Mouse (Mus musculus) heart, postnatal 10 days (tissue): ENCODE data around the gene Ttll11. TPM values are rescaled to one million over a fixed set of nuclear protein-coding genes. Genes with fewer than 3 reads are reported as not detected.

ENCODE experiments used
- DNase-seq, 2 experiments: peaks; one replicate each; pipeline ENCODE4 v3.0.0; 2021
- intact Hi-C: fragments of 180-260 bp; cut with DNase I; formaldehyde crosslinking; loops from one replicate; pipeline ENCODE4 v1.15.1; 2025
- total RNA-seq, 2 experiments: library from RNA; stranded (reverse); gene quantifications; 2 replicates each; pipeline ENCODE4 v1.2.3; 2021

Ttll11 gene
- total RNA-seq, 2 experiments from 2014 or later = 1.8 to 2.5 TPM

DNA sequence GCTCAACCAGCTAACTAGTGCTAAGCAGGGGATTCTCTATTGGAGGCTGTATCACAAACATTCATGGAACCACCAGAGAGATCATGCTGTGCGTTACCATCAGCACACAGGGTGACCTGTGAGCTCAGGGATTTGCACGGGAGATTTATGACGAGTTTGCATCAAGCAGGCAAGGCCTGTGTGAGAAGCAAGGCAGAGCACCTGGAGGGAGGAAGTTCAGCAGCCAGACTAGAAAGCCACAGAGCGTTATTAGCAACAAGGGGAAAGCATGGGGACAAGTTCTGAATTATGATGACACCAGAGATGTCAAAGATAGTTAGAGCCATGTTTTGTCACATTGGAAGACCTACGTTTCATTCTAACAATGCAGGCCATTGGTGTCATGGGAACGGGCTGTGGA lies 72.1 kb downstream of the Ttll11 start:
- no peak for DNase-seq
- intact Hi-C loops = loop anchor here (5.0 kb wide), 1 partner anchor 180 kb away; no protein-coding TSS in a partner anchor

DNA sequence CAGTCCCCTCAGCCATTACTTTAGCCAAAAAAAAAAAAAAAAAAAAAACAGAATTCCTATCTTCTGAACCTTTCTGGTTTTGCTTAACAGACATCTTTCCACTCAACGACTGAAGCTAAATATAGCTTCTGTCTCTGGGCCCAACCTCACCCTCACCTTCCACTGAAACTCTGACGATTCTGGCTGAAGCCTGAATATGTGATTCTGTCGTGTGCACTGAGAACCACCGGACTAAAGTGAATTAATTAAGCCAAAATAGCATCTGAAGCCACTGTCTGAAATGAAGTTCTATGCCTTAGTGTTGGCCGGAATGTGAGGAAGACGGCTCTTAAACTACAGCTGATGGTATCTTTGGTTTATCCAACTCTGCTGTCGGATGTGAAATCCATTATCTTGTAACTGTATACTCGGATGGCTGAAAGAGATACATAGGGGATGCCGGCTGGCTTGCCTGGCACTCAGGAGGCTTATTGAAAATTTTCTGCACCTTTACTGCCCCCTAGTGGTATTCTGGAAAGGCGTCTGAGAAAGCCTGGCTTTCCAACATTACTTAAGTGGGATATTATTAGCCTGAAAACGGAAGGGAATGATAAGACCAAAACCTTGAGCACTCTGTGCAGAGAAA lies 73.4 kb downstream of the Ttll11 start:
- intact Hi-C loops = loop anchor here (1.0 to 5.0 kb wide), 3 partner anchors 179 to 362 kb away; no protein-coding TSS in a partner anchor
- DNase-seq = peak; percentile 84 to 85

DNA sequence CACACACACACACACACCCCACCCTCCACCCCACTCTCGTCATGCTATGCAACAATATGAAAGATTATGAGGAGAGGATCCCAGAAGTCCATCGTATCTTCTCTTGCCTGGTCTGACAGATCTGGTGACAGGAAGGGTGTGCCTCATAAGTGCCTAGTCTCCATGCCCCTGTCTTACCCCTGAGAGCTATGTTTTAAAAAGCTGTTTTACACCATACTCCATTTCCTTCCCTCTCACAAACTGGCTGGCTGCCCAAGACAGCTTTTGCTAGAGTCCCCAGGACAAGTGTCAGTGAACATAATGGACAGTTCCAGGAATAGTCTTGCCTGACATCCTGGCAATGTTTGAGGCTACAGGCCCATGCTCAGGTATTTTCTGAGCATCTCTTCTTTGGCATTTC lies 78.9 kb downstream of the Ttll11 start:
- DNase-seq = peak; percentile 40 to 51
- intact Hi-C loops = no loop called here

DNA sequence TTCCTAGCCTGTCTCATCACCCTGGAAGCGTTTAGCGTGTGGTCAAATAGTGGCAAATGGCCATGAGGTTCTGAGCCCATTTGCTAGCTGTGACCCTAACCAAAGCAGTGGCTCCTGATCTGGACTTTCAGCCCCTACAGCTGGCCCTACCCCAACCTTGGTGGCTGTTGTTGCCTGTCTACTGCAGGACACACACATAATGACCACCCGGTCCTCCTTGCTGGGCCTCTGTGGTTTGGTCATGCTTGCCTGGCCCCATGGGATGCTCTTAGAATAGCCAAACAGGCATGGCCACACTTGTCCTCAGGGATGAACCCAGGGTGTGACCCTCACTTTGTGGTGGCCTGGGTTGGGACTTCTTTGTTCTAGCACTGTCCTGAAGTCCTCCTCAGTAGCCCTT lies 80.0 kb downstream of the Ttll11 start:
- no peak for DNase-seq
- intact Hi-C loops = no loop called here

DNA sequence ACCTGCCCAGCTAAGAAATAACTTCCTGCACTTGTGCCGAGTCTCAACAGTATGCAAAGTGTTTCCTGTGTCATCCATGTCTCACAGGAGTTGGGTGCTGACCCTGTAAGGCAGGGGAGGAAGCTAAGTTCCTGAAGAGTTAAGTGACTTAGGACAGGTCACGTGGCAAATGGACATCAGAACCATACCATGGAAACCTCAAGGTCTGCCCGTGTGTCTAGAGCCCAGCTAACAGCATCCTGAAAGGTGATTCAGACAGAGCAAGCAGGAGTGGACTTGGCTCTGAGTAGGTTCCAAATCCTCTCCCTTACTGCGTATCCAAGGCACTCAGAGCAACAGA lies 80.6 kb downstream of the Ttll11 start:
- intact Hi-C loops = no loop called here
- no peak for DNase-seq

DNA sequence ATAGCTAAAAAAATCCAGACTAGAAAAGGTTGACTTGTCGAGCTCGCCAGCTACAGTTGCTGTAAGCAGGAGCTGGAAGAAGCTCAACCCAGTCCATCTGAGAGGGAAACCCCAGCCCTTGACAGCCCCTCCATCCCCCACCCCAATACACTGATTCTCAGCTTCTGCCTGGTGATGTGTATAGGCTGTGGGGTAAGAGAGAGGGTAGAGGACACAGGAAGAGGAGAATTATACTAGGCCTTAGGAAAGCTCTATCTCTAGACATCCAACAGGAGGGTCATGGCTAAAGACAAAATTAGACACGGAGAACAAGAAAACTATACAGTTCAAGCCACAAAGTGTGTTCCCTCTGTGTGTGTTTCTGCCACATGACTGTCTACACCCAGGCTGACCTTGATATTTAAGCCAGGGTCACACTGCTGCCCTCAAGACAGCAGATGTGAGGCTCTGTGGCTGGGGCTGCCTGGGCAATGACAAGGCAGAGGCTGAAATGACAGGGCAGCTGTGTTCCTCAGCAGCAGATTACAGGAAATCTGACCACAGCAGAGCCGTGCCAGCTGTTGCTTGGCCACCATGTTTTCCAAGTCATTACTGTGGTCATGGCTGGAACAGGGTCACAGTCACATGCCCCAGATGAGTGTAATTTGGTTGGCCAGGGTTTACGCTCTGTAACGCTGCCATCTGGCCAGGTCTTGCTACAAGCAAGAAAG lies 81.1 kb downstream of the Ttll11 start:
- intact Hi-C loops = no loop called here
- DNase-seq = peak; percentile 57 to 77

DNA sequence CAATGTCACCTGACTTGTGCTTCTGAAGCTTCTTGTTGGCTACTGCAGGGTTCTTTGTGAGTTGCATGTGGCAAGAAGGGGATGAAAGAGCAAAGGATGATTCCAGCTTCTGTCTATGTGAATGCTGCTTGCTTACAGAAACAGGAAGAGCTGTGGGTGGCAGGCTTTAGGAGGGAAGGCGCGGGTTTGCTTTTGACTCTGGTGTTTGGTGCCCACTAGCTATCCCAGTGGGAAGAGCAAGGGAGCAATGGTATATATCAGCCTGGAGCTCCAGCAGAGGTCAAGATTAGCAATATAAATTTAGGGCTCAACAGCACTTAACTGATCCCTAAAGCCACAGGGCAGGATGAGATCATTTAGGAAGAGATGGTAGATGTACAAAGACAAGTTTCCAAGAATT lies 82.6 kb downstream of the Ttll11 start:
- intact Hi-C loops = no loop called here
- no peak for DNase-seq

DNA sequence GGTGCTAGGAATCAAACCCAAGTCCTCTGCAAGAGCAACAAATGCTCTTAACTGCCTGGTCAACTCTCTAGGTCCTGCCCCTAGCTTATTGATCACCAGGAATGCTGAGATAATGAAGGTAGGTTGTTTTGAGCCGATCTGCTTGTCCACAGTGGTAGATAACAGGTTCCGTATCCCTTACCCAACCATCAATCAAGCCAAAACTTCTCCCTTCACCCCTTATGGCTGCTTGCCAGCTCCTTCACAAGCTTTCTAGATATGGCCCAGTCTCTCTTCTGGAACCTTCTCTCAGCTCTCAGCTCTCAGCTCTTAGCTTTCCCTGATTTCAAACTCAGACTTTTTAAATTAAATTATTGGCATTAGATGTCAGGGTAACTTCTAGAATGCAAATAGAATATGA lies 85.2 kb downstream of the Ttll11 start:
- intact Hi-C loops = no loop called here
- DNase-seq = no peak

DNA sequence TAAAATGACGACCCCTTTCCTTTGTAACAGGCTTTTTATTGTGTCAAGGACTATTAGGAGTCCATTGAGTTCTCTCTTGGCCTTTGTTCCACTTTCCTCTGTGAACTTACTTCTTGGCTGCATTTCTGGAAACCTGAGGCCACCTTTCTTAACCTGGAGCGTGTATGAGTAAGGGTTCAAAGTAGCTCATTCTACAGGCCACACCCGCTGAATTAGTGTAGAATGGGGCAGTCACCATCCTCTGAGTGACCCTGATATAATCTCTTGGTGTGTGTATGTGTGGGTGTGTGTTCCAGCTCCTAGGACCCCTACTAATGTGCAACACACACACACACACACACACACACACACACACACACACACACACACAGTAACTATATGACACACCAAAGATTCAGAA lies 89.1 kb downstream of the Ttll11 start:
- intact Hi-C loops = no loop called here
- no peak for DNase-seq

DNA sequence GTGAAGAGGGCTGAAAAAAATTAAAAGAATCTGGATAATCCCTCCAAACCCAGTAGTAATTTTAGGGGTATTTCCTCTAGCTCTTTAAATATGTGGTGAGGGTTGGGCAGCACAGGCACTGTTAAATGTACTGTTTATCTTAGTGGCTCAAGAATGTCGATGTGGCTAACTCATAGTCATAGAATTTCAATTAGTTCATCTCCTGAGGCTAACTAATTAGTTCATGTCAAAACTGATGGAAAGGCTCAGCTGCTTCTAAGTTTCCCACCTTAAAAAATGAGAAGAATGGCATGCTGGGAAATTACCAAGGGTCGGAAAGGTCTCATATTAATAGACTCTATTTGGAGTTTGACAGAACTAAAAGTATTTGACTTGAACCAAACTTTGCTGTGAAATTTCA lies 89.9 kb downstream of the Ttll11 start:
- no peak for DNase-seq
- intact Hi-C loops = no loop called here

DNA sequence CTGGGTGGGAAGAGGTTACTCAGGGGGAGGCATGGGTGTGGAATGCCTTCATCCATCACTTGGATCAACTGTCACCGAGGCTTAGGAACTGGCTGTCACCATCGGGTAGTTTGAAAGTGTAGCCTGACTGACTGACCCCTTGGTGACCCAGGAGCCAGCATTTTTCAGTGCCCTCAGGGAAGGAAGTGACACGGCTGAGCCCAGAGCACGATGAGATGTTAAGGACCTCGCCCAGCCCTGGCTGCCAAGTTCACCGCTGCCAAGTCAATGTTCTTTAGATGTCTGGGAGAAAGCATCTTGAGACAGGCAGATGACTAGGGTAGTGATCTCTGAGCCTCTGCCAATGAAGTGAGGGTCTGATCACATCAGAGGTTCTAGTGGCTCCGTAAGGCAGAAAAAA lies 95.4 kb downstream of the Ttll11 start:
- intact Hi-C loops = no loop called here
- no peak for DNase-seq

DNA sequence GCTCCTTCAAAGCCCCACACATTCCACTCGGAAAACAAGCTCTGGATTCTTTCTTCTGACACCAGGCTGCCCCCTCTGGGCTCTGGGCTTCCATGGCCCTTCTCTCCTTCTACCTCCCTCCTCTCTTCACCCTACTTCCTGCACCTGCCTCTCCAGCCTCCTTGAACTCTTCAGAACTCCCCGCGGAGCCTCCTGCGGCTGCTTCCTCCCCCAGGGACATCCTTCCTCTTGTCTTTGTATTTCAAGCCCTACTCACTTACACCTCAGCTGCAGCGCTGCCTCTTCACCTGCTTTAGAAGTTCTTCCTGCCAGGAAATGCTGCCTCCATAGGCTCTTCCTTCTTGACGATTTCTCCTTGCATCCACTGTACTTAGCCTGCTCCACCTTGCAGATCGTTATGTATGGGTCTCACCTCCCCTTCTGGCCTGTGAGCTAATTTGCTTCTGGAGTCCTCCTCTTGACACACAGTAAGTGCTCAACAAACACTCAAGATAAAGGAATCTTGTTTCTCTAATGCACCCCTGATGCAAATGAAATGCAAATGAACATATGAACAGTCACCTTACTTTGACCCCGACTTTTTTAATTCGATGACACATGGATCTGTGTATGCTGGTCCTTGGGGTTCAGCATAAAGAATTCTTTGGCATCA lies 97.3 kb downstream of the Ttll11 start:
- intact Hi-C loops = no loop called here
- DNase-seq = no peak

DNA sequence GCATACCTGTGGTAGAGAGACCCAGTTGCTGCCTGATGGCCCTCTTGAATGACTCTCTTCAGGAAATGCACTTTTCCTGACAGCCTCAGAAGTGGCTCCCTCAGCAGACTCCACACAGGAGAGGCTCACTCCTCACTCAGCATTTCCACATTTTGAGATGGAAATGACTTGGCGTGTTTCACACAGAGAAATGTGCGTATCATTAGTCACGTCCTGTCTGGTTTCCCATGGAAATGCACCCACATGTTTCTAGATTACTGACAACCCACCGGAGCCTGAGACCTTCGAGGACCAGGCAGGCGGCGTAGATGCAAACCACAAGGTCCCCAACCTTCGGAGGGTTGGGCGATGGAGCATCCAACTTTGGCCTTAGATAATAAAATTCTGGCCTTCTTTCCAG lies 97.8 kb downstream of the Ttll11 start:
- intact Hi-C loops = no loop called here
- DNase-seq = peak in 1 of 2 experiments; percentile 14

DNA sequence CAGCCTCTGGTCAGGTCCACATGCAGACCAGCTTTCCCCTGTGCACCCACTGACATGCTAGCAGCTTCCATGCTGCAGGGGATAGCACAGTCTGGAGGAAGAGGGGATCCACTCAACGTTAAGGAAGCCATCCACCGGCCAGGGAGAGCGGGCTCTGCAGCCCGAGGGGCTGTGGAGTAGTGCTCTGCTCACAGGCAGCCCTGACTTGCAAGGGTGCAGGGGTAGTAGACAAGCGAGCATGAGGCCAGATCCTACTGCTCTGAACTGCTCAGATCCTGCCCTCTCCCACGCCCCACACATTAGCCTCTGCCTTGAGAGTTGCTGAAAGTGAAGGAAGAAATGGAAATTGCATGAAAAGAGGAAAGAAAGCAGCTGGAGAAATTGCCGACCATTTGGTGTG lies 99.4 kb downstream of the Ttll11 start:
- intact Hi-C loops = no loop called here
- peak in 1 of 2 experiments; percentile 13 for DNase-seq

DNA sequence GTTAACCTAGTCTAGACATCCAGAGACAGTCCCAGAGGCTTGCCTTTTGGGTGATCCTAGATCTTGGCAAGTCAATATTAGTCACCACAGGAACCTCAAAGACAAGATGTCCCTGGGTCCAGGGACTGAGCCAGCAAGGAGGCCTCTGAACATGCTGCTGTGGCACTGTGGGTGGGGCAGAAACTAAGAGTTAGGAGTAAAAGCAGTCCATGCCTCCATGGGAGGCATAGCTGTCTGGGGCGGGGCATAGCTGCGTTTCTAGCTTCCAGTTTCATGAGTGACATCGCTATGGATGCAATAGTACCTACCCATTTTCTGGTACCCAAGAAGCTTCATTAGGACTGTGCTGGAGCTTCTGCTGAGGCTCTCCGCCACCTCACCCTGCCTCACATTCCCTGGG lies 99.8 kb downstream of the Ttll11 start:
- intact Hi-C loops = no loop called here
- DNase-seq = no peak

DNA sequence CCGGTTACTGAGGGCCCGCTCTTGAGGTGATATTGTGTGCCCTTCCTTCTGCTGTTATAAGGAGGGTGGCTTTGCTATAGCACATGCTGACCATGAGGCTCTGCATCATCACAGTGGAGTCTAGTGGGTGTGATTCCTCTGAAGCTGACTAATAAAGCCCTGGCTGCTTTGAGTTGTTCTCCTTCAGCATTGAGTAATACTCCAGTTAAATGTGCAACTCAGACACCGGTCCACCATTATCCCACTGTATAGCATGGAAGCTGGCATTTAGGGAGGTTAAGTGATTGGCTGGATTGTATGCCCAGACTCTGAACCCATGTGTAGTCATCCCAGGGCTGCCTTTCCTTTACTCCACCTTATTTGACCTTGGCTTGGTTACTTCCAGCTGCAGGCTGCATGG lies 101.2 kb downstream of the Ttll11 start:
- intact Hi-C loops = no loop called here
- no peak for DNase-seq

DNA sequence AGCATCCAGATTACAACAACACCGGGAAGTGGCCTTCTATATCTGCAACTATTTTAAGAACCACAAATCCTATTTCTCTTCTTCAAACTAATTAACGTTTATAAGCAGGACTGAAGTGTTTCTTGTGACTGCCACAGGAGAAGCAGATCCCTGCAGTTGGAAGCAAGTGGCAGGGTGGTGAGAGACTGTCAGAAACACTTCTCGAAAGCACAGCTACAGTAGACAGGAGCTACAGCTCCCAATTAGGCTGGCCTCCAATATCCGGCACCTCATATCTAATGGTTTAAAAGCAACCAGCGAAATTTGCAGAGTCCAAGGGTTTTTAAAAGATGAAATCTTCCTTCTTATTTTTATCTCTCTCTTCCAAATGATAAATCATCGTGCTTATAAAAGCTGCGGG lies 104.1 kb downstream of the Ttll11 start:
- no peak for DNase-seq
- intact Hi-C loops = no loop called here

DNA sequence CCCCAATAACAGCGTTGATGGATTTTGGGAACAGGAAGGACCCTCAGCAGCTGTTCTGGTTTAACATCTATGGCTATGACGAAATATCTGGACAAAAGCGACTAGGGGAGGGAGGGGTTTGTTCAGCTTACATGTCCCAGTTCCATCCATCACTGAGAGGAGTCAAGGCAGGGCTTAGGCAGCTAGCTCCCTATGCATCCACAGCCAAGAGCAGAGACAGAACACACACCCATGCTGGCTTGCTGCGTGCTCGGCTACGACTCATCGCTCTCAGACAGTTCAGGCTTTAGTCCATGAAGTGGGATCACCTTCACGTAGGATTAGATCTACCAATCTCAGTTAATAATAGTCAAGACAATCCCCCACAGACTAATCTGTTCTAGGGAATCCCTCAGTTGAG lies 105.3 kb downstream of the Ttll11 start:
- intact Hi-C loops = no loop called here
- no peak for DNase-seq

DNA sequence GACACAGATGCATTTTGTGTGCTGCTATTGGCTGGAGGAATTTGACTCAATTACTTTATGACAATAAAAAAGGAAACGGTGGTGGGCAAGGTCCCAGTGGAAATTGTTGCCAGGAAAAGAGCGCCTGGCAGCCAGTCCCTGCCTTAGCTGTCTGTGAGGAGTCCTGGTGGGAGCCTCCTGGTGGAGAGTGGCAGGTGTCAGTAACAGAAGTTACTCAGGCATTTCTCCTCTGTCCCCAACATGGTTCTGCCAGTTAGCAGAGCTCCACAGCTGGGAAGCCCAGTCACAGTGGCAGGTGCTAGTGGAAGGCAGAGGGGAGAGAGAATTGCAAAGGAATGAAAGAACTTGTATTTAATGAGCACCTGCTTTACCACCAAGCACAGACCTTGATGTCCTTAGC lies 110.5 kb downstream of the Ttll11 start:
- DNase-seq = no peak
- intact Hi-C loops = no loop called here

DNA sequence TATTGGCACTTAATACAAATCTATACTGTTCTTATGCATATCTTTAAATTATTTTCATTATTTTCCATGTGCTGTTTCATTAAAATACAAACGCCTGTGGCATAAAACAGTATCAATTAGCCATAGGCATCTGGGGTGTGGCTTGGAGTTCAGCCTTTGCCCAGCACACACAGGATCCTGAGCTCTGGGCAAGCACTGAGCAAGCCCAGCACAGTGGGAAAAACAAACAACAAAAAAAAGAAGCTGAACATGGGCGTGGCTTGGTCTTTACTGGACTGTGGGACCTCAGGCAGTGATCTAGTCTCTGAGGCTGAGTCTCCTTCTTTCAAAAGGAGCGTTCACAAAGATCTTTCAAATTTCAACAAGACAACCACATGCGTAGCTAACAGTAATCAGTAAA lies 116.4 kb downstream of the Ttll11 start:
- DNase-seq = no peak
- intact Hi-C loops = no loop called here

DNA sequence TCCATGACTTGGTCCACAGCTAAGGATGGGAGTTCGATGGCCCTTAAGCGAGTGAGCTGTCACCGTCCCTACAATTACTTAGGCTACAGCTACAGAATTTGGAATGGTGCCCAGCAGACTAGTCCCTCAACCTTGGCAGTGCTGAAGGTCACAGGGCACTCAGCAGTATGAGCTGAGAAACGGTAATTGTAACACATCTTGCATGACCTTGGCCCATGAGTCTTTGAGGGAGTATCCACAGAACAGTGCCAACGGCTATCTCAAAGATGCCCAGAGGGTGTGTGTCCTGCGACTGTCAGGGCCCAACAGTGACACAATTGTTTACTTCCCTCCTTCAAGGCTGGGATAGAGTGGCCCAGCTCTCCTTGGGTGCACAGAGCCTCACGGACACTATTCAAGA lies 118.5 kb downstream of the Ttll11 start:
- peak in 1 of 2 experiments; percentile 9 for DNase-seq
- intact Hi-C loops = no loop called here

DNA sequence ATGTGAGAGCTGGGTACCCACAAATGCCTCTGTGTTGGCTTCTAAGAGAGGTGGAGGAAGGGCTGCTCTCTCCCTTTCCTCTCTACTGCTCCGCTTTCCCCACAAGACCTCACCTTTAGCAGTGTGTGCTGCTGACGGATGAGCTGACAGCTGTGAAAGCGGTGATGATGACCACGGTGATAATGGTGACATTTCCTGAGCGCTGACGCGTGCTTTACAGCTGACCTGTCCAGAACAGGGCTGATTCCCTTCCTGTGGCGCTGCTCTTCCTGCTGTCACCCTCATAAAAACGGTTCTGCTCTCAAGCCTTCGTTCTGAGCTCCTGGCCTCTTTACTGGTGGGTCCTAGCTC lies 119.3 kb downstream of the Ttll11 start:
- intact Hi-C loops = no loop called here
- no peak for DNase-seq
